Mouse (Mus musculus) left cerebral cortex, postnatal 14 days (tissue): ENCODE measurements around the gene Stim1. TPM values are rescaled to one million over a fixed set of nuclear protein-coding genes. Genes with fewer than 3 reads are reported as not detected.
A peak's percentile ranks its signal among the peaks of the same experiment; 100 is the strongest.
"Not testable (repeated sequence)": the region's sequence is repeated elsewhere in the genome, so short reads cannot be mapped to it uniquely, and the experiment has no call there.

ENCODE experiments used
- DNase-seq, 2 experiments: peaks; one replicate each; pipeline ENCODE4 v3.0.0; 2021 to 2022; ENCODE audit warnings: low spot score in 2 of 2, mixed read lengths in 1 of 2
- intact Hi-C: fragments of 180-260 bp; cut with DNase I; formaldehyde crosslinking; loops from one replicate; pipeline ENCODE4 v1.15.1; 2025
- total RNA-seq, 2 experiments: library from RNA; stranded (reverse); gene quantifications; 2 replicates each; pipeline ENCODE4 v1.2.3; 2021

Stim1 gene
- total RNA-seq, 2 experiments from 2014 or later = 84.7 to 88.7 TPM

GRCm38 (mm10) chr7:102399180-102399731 lies 131.7 kb downstream of the Stim1 start:
- peak in 1 of 2 experiments; percentile 4 for DNase-seq
- intact Hi-C loops = no loop called here

- intact Hi-C loops = no loop called here
- DNase-seq = no peak
These were observed 136.5 kb downstream of the Stim1 start for GRCm38 (mm10) chr7:102404118-102404517.

- intact Hi-C loops = no loop called here
- no peak for DNase-seq
These were observed 139.8 kb downstream of the Stim1 start for GRCm38 (mm10) chr7:102407440-102407839.

- intact Hi-C loops = loop anchor here (10.0 kb wide), 1 partner anchor 760 kb away; no protein-coding TSS in a partner anchor
- DNase-seq = not testable (repeated sequence)
These were observed 147.7 kb downstream of the Stim1 start for GRCm38 (mm10) chr7:102415272-102415671.

- intact Hi-C loops = loop anchor here (2.0 to 10.0 kb wide), 2 partner anchors 149 to 761 kb away; partner anchors contain the start of gene Stim1
- no peak for DNase-seq
These were observed 148.2 kb downstream of the Stim1 start for GRCm38 (mm10) chr7:102415841-102416240.

- peak; percentile 53 to 62 for DNase-seq
- intact Hi-C loops = loop anchor here (2.0 to 10.0 kb wide), 2 partner anchors 151 to 763 kb away; partner anchors contain the start of gene Stim1
These were observed 149.8 kb downstream of the Stim1 start for GRCm38 (mm10) chr7:102417398-102417797.

GRCm38 (mm10) chr7:102422036-102422435 lies 154.4 kb downstream of the Stim1 start:
- no peak for DNase-seq
- intact Hi-C loops = no loop called here

GRCm38 (mm10) chr7:102425933-102426685 lies 158.5 kb downstream of the Stim1 start:
- DNase-seq = no peak
- intact Hi-C loops = no loop called here

GRCm38 (mm10) chr7:102434344-102434743 lies 166.7 kb downstream of the Stim1 start:
- intact Hi-C loops = no loop called here
- DNase-seq = no peak

- intact Hi-C loops = no loop called here
- no peak for DNase-seq
These were observed 173.4 kb downstream of the Stim1 start for GRCm38 (mm10) chr7:102440822-102441656.

GRCm38 (mm10) chr7:102441657-102442391 lies 174.2 kb downstream of the Stim1 start, which contains the start of gene Rrm1:
TSS of gene Rrm1 (plus strand) at chr7:102441695.
- DNase-seq = peak; percentile 96 to 97
- intact Hi-C loops = no loop called here

GRCm38 (mm10) chr7:102442432-102442831 lies 174.8 kb downstream of the Stim1 start:
- DNase-seq = no peak
- intact Hi-C loops = no loop called here

- intact Hi-C loops = no loop called here
These were observed 176.7 kb downstream of the Stim1 start for GRCm38 (mm10) chr7:102444301-102444700.

GRCm38 (mm10) chr7:102446438-102446837 lies 178.8 kb downstream of the Stim1 start:
- no peak for DNase-seq
- intact Hi-C loops = no loop called here

More at GRCm38 (mm10) chr7:102444301-102444700, 176.7 kb downstream of the Stim1 start:
- DNase-seq = no peak

- intact Hi-C loops = no loop called here
- no peak for DNase-seq
These were observed 191.2 kb downstream of the Stim1 start for GRCm38 (mm10) chr7:102458618-102459380.

GRCm38 (mm10) chr7:102467566-102467965 lies 200.0 kb downstream of the Stim1 start:
- intact Hi-C loops = no loop called here

GRCm38 (mm10) chr7:102472675-102473074 lies 205.1 kb downstream of the Stim1 start:
- intact Hi-C loops = no loop called here
- DNase-seq = no peak

More at GRCm38 (mm10) chr7:102467566-102467965, 200.0 kb downstream of the Stim1 start:
- DNase-seq = no peak

GRCm38 (mm10) chr7:102476601-102477000 lies 209.0 kb downstream of the Stim1 start:
- DNase-seq = no peak

More at GRCm38 (mm10) chr7:102476601-102477000, 209.0 kb downstream of the Stim1 start:
- intact Hi-C loops = no loop called here
